In genomic region chr5:118128208-118128607, GRCm38 (mm10) we compare ENCODE assay signal across 10 mouse cellular contexts. TPM values are rescaled to one million over a fixed set of nuclear protein-coding genes. Genes with fewer than 3 reads are reported as not detected.
DNase-seq lines count a peak whose midpoint lies in the region; ATAC-seq and TF ChIP-seq lines count a peak whose summit lies in the region.
"Had no signal": no experiment of that assay in that cellular context is flagged by ENCODE, and none has a peak within 500 bp of the region (broad histone marks: within the 10 kb centered on the region; RNA-seq: fewer than 3 reads in every experiment).

No protein-coding gene starts in this region.

- TF ChIP-seq POLR2A in brain, embryonic 14.5 days (IDR thresholded peaks at IDR 0.05; ENCODE audit: borderline replicate concordance, extremely low read depth, insufficient read depth, insufficient read length, poor library complexity, severe bottlenecking): no peak

- no peak overlapping the region for H3K4me2 ChIP-seq in heart, postnatal 0 days (ENCODE audit: low read depth, low read length)
- H3K4me2 ChIP-seq: limb, embryonic 13.5 days; lung, embryonic 15.5 days had no signal

- H3K27me3 ChIP-seq in heart, postnatal 0 days (ENCODE audit: control insufficient read depth, insufficient read depth, low read length): no peaks in the 10 kb centered on the region
- H3K27me3 ChIP-seq: limb, embryonic 13.5 days; lung, embryonic 15.5 days had no signal

- H3K4me3 ChIP-seq in heart, postnatal 0 days (ENCODE audit: low read depth, low read length): no peak overlapping the region
- H3K4me3 ChIP-seq: limb, embryonic 13.5 days; lung, embryonic 15.5 days had no signal

- TF ChIP-seq EP300 in heart, postnatal 0 days (IDR thresholded peaks at IDR 0.05; ENCODE audit: low read depth): no peak

- 20% methylated on average over 6 of the region's 6 CpGs for WGBS in heart, postnatal 0 days

- TF ChIP-seq CTCF in brain, embryonic 14.5 days (IDR thresholded peaks at IDR 0.05; ENCODE audit: borderline replicate concordance, extremely low read depth, insufficient read depth, insufficient read length): no peak
- TF ChIP-seq CTCF in heart, postnatal 0 days (IDR thresholded peaks at IDR 0.05; ENCODE audit: low read depth): no peak

- H3K4me1 ChIP-seq in heart, postnatal 0 days (ENCODE audit: control insufficient read depth, insufficient read depth): peaks cover 25% of the 10 kb centered on the region
- H3K4me1 ChIP-seq: lung, embryonic 15.5 days had no signal

- ATAC-seq in heart, postnatal 0 days (ENCODE audit: insufficient read depth, low read depth): peak; percentile 92

- H3K27ac ChIP-seq in heart, postnatal 0 days (ENCODE audit: low read depth): peak overlapping the region; percentile 18
- H3K27ac ChIP-seq: limb, embryonic 13.5 days; lung, embryonic 15.5 days had no signal

- H3K9ac ChIP-seq in heart, postnatal 0 days (replicated peaks; ENCODE audit: low read depth, low read length): no peak overlapping the region
- H3K9ac ChIP-seq: limb, embryonic 13.5 days; lung, embryonic 15.5 days had no signal

- intact Hi-C loops in heart, postnatal 25 days (cut with DNase I): no loop called here

- peak; percentile 66 for DNase-seq in cerebellum, adult 11-12 months
- DNase-seq in cerebellum, adult 11 months: no peak
- peak; percentile 95 for DNase-seq in heart, adult 11 months
- no peak for DNase-seq in heart, postnatal 25 days (ENCODE audit: low spot score)
- peak; percentile 65 for DNase-seq in brain, embryonic 14.5 days (ENCODE audit: low read depth)
- peak; percentile 78 for DNase-seq in heart, postnatal 0 days (ENCODE audit: low spot score)
- DNase-seq in adrenal gland, adult 18-20 months (ENCODE audit: low spot score in 2 of 2): no peak
- DNase-seq in adrenal gland, postnatal 14 days: no peak

- H3K9me3 ChIP-seq in heart, postnatal 0 days (replicated peaks; ENCODE audit: control insufficient read depth, low read length): no peaks in the 10 kb centered on the region
- H3K9me3 ChIP-seq: limb, embryonic 13.5 days; lung, embryonic 15.5 days had no signal

- peaks cover 25% of the 10 kb centered on the region; the same call in 1 of the 2 replicates for H3K36me3 ChIP-seq in heart, postnatal 0 days (replicated peaks; ENCODE audit: control insufficient read depth, insufficient read depth, low read length)

RNA-seq across cellular contexts. Expression of gene Fbxw8, which starts 27.1 kb away (rescaled TPM):
- 10 to 100 TPM; 40.3 to 43.6 TPM for total RNA-seq in heart, postnatal 25 days (2021)
- 54.0 and 55.1 TPM in 2 replicates for polyA plus RNA-seq in brain, embryonic 14.5 days (2012; rRNA removed)
- total RNA-seq in heart, postnatal 0 days (2014; rRNA removed; ENCODE audit: low replicate concordance): 49.7 and 66.9 TPM in 2 replicates
- polyA plus RNA-seq in heart, postnatal 0 days (2015; fragmentation: Nextera tagmentation; extraction: Ambion mirVana): 15.5 and 16.5 TPM in 2 replicates
- 10 to 100 TPM; 47.3 to 51.4 TPM for total RNA-seq in adrenal gland, adult 18-20 months (2021)
- 49.7 and 56.2 TPM in 2 replicates for total RNA-seq in adrenal gland, postnatal 14 days (2021)

RNA-seq across cellular contexts. Expression of gene Hrk, which starts 36.2 kb away (rescaled TPM):
- under 1 TPM; 0.56 to 0.88 TPM for total RNA-seq in heart, postnatal 25 days (2021)
- 3.2 and 5.8 TPM in 2 replicates for polyA plus RNA-seq in brain, embryonic 14.5 days (2012; rRNA removed)
- 0.04 TPM in 1 of 2 replicates, not detected in the other for total RNA-seq in heart, postnatal 0 days (2014; rRNA removed; ENCODE audit: low replicate concordance)
- 0.11 and 0.19 TPM in 2 replicates for polyA plus RNA-seq in heart, postnatal 0 days (2015; fragmentation: Nextera tagmentation; extraction: Ambion mirVana)
- under 1 TPM in 1 of 2 experiments, not detected in 1; 0.06 TPM for total RNA-seq in adrenal gland, adult 18-20 months (2021)
- 0.22 and 0.71 TPM in 2 replicates for total RNA-seq in adrenal gland, postnatal 14 days (2021)

Comparison
In these comparisons a context has a peak if more than half of its experiments do, and no peak if none do; other contexts are left out.
1. DNase-seq: peak in cerebellum, adult 11-12 months (single experiment), heart, adult 11 months (single experiment), brain, embryonic 14.5 days (single experiment) and heart, postnatal 0 days (single experiment); none in cerebellum, adult 11 months (single experiment), heart, postnatal 25 days (single experiment), adrenal gland, adult 18-20 months (0 of 2) and adrenal gland, postnatal 14 days (single experiment).